Comparison of ENCODE assay signal across 26 mouse cellular contexts in genomic region chr15:31487407-31487806, GRCm38 (mm10). TPM values are rescaled to one million over a fixed set of nuclear protein-coding genes. Genes with fewer than 3 reads are reported as not detected.
DNase-seq lines count a peak whose midpoint lies in the region; ATAC-seq lines count a peak whose summit lies in the region.
"Had no signal": no experiment of that assay in that cellular context is flagged by ENCODE, and none has a peak within 500 bp of the region (broad histone marks: within the 10 kb centered on the region; RNA-seq: fewer than 3 reads in every experiment).

No protein-coding gene starts in this region.

- ATAC-seq in forebrain, embryonic 14.5 days, result no peak
- no peak for ATAC-seq in forebrain, embryonic 15.5 days (replicated peaks)
- peak; percentile 85 for ATAC-seq in midbrain, embryonic 15.5 days (replicated peaks)
- no peak for ATAC-seq in cerebellum, adult (ENCODE audit: insufficient number of reproducible peaks, low FRiP score, low TSS enrichment)
- ATAC-seq: intestine, embryonic 15.5 days had no signal

- H3K4me2 ChIP-seq in forebrain, embryonic 14.5 days (ENCODE audit: low read length), result no peak overlapping the region
- no peak overlapping the region for H3K4me2 ChIP-seq in forebrain, embryonic 15.5 days (replicated peaks)
- H3K4me2 ChIP-seq in midbrain, embryonic 15.5 days, result no peak overlapping the region
- H3K4me2 ChIP-seq: heart, embryonic 12.5 days; hindbrain, embryonic 15.5 days; intestine, embryonic 15.5 days; limb, embryonic 13.5 days; liver, embryonic 11.5 days had no signal

- H3K9me3 ChIP-seq in forebrain, embryonic 14.5 days (replicated peaks; ENCODE audit: control insufficient read depth, low read length), result no peaks in the 10 kb centered on the region
- H3K9me3 ChIP-seq in forebrain, embryonic 15.5 days, result no peaks in the 10 kb centered on the region
- no peaks in the 10 kb centered on the region for H3K9me3 ChIP-seq in midbrain, embryonic 10.5 days (replicated peaks)
- no peaks in the 10 kb centered on the region for H3K9me3 ChIP-seq in midbrain, embryonic 15.5 days
- H3K9me3 ChIP-seq: heart, embryonic 12.5 days; hindbrain, embryonic 15.5 days; intestine, embryonic 15.5 days; limb, embryonic 13.5 days; megakaryocyte, embryonic 14.5 days had no signal

- 15% methylated on average over 2 of the region's 2 CpGs for WGBS in forebrain, embryonic 14.5 days
- 9% methylated on average over 2 of the region's 2 CpGs for WGBS in forebrain, embryonic 15.5 days
- 26% methylated on average over 2 of the region's 2 CpGs for WGBS in midbrain, embryonic 10.5 days
- WGBS in midbrain, embryonic 15.5 days, result 15% methylated on average over 2 of the region's 2 CpGs

- H3K4me3 ChIP-seq in forebrain, embryonic 14.5 days (ENCODE audit: low read depth, low read length), result no peak overlapping the region
- no peak overlapping the region for H3K4me3 ChIP-seq in forebrain, embryonic 15.5 days
- H3K4me3 ChIP-seq in midbrain, embryonic 10.5 days, result no peak overlapping the region
- H3K4me3 ChIP-seq in midbrain, embryonic 15.5 days, result no peak overlapping the region
- H3K4me3 ChIP-seq: heart, adult 2 months; heart, embryonic 12.5 days; hindbrain, embryonic 15.5 days; intestine, embryonic 15.5 days; limb, embryonic 13.5 days; megakaryocyte, embryonic 14.5 days had no signal

- peaks cover 58% of the 10 kb centered on the region for H3K36me3 ChIP-seq in forebrain, embryonic 14.5 days (ENCODE audit: control insufficient read depth, insufficient read depth, low read length)
- H3K36me3 ChIP-seq in forebrain, embryonic 15.5 days, result peaks cover 56% of the 10 kb centered on the region
- peaks cover 79% of the 10 kb centered on the region for H3K36me3 ChIP-seq in midbrain, embryonic 10.5 days
- H3K36me3 ChIP-seq in midbrain, embryonic 15.5 days (replicated peaks), result peaks cover 17% of the 10 kb centered on the region; the same call in 1 of the 2 replicates

- no peak overlapping the region for H3K9ac ChIP-seq in forebrain, embryonic 14.5 days (ENCODE audit: low read length)
- no peak overlapping the region for H3K9ac ChIP-seq in forebrain, embryonic 15.5 days (replicated peaks)
- no peak overlapping the region for H3K9ac ChIP-seq in midbrain, embryonic 15.5 days
- H3K9ac ChIP-seq: heart, embryonic 12.5 days; hindbrain, embryonic 15.5 days; intestine, embryonic 15.5 days; limb, embryonic 13.5 days had no signal

- no peaks in the 10 kb centered on the region for H3K27me3 ChIP-seq in forebrain, embryonic 14.5 days (replicated peaks; ENCODE audit: control insufficient read depth, insufficient read depth, low read length)
- no peaks in the 10 kb centered on the region for H3K27me3 ChIP-seq in forebrain, embryonic 15.5 days
- no peaks in the 10 kb centered on the region for H3K27me3 ChIP-seq in midbrain, embryonic 10.5 days (ENCODE audit: low read depth, poor library complexity, severe bottlenecking)
- H3K27me3 ChIP-seq in midbrain, embryonic 15.5 days (replicated peaks), result no peaks in the 10 kb centered on the region
- H3K27me3 ChIP-seq: heart, embryonic 12.5 days; hindbrain, embryonic 15.5 days; intestine, embryonic 15.5 days; limb, embryonic 13.5 days; megakaryocyte, embryonic 14.5 days had no signal

- peak; percentile 22 for DNase-seq in forebrain, embryonic 14.5 days (ENCODE audit: low spot score)
- peak; percentile 5 for DNase-seq in ZHBTc4 (ENCODE audit: low read depth, low spot score)
- DNase-seq in midbrain, embryonic 10.5 days (ENCODE audit: low spot score), result peak; percentile 38
- no peak for DNase-seq in cerebellum, adult 11 months
- DNase-seq: adrenal gland, adult 8-10 months; B cell, adult 2 months; cerebellum, adult 11-12 months; cerebellum, adult 9-11 months; heart, adult 2 months; heart, postnatal 4 days; kidney, adult 2 months; kidney, postnatal 4 days; lung, postnatal 4 days; right cerebral cortex, adult 18-20 months; spleen, adult 18-20 months; thymus, adult 18-20 months; thymus, postnatal 25 days had no signal

- H3K27ac ChIP-seq in forebrain, embryonic 14.5 days (ENCODE audit: low read depth, low read length), result no peak overlapping the region
- no peak overlapping the region for H3K27ac ChIP-seq in forebrain, embryonic 15.5 days (replicated peaks)
- H3K27ac ChIP-seq in midbrain, embryonic 10.5 days (replicated peaks), result peak overlapping the region; percentile 55
- 0 out of 2 replicates have a peak overlapping the region, but pooled peaks have one; percentile 28 for H3K27ac ChIP-seq in midbrain, embryonic 15.5 days
- H3K27ac ChIP-seq: heart, adult 2 months; hindbrain, embryonic 15.5 days; intestine, embryonic 15.5 days; limb, embryonic 13.5 days had no signal

- no peaks in the 10 kb centered on the region for H3K4me1 ChIP-seq in forebrain, embryonic 14.5 days (ENCODE audit: control insufficient read depth, insufficient read depth, low read length)
- H3K4me1 ChIP-seq in forebrain, embryonic 15.5 days, result no peaks in the 10 kb centered on the region
- peaks cover 15% of the 10 kb centered on the region for H3K4me1 ChIP-seq in midbrain, embryonic 10.5 days
- H3K4me1 ChIP-seq in midbrain, embryonic 15.5 days, result no peaks in the 10 kb centered on the region
- H3K4me1 ChIP-seq: heart, embryonic 12.5 days; hindbrain, embryonic 15.5 days; intestine, embryonic 15.5 days; limb, embryonic 13.5 days; megakaryocyte, embryonic 14.5 days had no signal

RNA-seq across cellular contexts. Expression of gene Ropn1l, which starts 33.9 kb away (rescaled TPM):
- polyA plus RNA-seq in forebrain, embryonic 14.5 days (2014; fragmentation: Nextera tagmentation; extraction: Ambion mirVana), result 2.1 and 3.2 TPM in 2 replicates
- 1.6 and 1.9 TPM in 2 replicates for polyA plus RNA-seq in forebrain, embryonic 15.5 days (2015; fragmentation: Nextera tagmentation; extraction: Ambion mirVana)
- polyA plus RNA-seq in midbrain, embryonic 10.5 days (2016; fragmentation: Nextera tagmentation; extraction: Ambion mirVana), result 3.0 and 3.4 TPM in 2 replicates
- polyA plus RNA-seq in midbrain, embryonic 15.5 days (2015; fragmentation: Nextera tagmentation; extraction: Ambion mirVana), result 1.6 and 1.9 TPM in 2 replicates

RNA-seq across cellular contexts. Expression of gene March6, which starts 43.4 kb away (rescaled TPM):
- polyA plus RNA-seq in forebrain, embryonic 14.5 days (2014; fragmentation: Nextera tagmentation; extraction: Ambion mirVana), result 68.3 and 86.6 TPM in 2 replicates
- 77.5 and 81.1 TPM in 2 replicates for polyA plus RNA-seq in forebrain, embryonic 15.5 days (2015; fragmentation: Nextera tagmentation; extraction: Ambion mirVana)
- 37.3 and 45.3 TPM in 2 replicates for polyA plus RNA-seq in midbrain, embryonic 10.5 days (2016; fragmentation: Nextera tagmentation; extraction: Ambion mirVana)
- 86.5 and 96.9 TPM in 2 replicates for polyA plus RNA-seq in midbrain, embryonic 15.5 days (2015; fragmentation: Nextera tagmentation; extraction: Ambion mirVana)

Comparison
In these comparisons a context has a peak if more than half of its experiments do, and no peak if none do; other contexts are left out.
1. H3K27ac ChIP-seq: peak in midbrain, embryonic 10.5 days (single experiment) and midbrain, embryonic 15.5 days (single experiment); none in forebrain, embryonic 14.5 days (single experiment) and forebrain, embryonic 15.5 days (single experiment).